Mouse (Mus musculus): ENCODE measurements around the gene Smim1.

The Smim1 gene

DNA sequence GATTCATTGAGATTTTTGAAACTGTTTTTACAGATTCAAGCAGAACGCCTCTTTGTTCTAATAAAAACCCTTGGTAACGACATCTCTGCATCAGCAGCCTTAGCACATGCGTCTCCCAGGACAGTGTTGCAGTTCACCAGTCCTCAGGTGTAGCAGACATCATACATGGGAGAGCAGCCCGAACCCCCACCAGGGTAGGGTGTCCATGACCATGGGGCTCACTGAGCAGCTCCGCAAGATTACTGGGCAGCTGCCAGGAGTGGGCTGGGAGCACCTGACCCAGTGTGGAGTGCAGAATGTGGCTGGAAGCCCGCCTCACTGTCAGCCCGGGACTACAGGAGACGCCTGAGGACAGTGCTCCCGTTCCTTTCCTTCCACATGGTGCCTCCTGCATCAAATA, 4.6 kb downstream of the Smim1 start:
- DNase-seq (ENCODE audit: low spot score), result no peak

DNA sequence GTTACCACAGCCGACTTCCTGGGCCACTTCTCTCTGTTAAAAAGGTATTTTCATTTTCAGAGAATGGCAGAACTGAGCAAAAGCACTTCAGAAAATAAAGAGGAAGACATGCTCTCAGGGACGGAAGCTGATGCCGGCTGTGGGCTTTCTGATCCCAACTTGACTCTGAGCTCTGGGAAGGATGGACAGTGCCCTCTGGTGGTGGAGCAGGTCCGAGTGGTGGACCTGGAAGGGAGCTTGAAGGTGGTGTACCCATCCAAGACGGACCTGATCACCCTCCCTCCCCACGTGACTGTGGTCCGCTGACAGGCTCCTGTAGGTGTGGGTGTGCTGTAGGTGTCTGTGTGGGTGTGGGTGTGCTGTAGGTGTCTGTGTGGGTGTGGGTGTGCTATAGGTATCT, 6.5 kb downstream of the Smim1 start:
- peak; percentile 57 for DNase-seq (ENCODE audit: low spot score)

DNA sequence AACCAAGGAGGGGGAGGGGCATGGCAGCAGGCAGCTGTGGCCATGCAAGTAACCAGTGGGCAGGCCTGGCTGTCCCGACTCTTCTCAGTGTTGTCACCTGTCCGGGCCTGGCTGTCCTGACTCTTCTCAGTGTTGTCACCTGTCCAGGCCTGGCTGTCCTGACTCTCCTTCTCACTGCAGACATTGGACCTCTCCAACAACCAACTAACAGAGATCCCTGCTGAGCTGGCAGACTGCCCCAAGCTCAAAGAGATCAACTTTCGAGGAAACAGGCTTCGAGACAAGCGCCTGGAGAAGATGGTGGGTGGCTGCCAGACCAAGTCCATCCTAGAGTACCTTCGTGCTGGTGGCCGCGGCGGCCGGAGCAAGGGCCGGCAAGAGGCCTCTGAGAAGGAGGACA, 10.6 kb downstream of the Smim1 start:
- no peak for DNase-seq (ENCODE audit: low spot score)

DNA sequence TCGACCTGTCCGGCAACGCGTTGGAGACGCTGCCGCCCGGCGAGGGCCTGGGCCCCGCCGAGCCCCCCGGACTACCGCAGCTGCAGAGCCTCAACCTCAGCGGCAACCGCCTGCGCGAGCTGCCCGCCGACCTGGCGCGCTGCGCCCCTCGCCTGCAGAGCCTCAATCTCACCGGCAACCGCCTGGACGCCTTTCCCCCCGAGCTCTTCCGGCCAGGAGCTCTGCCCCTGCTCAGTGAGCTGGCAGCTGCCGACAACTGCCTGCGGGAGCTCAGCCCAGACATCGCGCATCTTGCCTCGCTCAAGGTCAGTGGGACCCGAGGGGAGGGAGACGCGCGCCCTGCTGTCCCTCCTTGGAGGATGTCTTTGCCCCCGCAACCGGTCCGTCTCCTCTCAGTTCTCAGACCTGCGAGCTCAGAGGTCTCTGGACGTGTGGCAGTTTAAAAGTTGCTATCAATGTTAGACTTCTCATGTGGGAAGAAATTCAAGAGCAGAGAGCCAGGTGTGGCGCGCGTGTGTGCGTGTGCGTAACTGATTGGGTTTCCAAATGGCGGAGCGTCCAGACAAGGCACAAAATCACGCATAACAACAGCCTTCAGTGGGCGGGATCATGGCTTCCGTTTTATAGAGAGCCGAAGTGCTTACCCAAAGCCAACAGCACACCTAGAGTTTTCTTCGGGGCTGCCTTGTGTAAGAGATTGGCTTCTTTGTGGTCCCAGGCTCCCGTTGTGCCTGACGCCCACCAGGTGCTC, 13.7 kb downstream of the Smim1 start:
- no peak for DNase-seq (ENCODE audit: low spot score)

DNA sequence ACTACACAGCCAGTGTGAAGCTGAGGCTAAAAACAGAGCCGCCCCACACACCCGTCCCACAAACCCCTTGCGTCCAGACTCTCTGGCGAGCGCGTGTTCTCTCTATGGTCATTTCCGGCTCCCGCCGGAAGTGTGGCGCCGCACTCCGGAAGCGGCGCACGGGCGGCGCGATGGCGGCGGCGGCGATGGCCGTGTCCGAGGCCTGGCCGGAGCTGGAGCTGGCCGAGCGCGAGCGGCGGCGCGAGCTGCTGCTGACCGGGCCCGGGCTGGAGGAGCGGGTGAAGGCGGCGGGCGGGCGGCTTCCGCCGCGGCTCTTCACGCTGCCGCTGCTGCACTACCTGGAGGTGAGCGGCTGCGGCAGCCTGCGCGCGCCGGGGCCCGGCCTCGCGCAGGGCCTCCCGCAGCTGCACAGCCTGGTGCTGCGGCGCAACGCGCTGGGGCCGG, 14.4 kb downstream of the Smim1 start, which contains the start of gene Lrrc47:
Lrrc47 (plus strand) TSS at position 86 of the 444 bp plus-strand sequence.
- peak; percentile 73 for DNase-seq (ENCODE audit: low spot score)

DNA sequence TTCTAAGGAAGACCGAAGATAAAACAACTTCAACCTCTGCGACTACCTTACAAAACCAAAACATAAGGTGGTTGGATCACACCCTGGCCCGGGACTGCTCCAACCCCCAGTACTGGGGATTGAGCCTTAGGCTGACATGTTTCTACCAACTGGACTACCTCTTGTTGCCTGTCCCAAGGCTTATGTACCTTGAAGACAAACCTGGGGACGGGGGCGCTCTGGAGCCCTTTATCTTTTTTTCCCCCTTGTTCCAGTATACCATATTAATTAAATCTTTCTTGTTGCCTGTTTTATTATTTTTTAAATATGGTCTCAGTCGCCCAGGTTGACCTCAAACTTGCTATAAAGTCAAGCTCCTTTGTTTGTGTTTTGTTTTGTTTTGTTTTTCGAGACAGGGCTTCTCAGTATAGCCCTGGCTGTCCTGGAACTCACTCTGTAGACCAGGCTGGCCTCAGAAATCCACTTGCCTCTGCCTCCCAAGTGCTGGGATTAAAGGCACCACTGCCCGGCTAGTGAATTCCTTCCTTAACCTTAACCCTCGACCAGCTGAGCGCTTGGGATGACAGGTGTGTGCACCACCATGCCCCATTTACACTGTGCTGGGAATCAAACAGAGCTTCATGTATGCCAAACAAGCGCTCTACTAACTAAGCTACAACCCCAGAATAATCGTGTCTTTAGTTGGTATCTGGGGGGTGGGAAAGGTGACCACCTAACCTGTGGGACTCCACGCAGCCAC, 15.0 kb downstream of the Smim1 start:
- DNase-seq (ENCODE audit: low spot score), result no peak

DNA sequence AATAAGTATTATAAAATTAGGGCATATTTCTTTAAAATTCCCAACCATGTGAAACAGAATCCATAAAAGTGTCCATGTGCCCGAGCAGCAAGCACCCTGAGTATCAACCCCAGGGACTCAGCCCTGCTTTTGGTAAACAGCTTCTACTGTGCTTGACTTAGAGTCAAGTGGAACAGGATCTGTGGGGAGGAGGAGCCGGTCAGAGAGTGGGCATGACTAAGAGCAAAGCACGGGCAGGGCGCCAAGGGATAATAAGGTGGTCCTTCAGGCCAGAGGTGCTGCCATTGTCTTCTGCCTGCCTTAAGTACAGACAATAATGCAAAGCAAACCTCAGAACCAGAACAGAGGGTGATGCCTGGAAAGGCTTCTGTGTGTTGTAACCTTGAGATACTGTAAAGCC, 18.3 kb downstream of the Smim1 start:
- no peak for DNase-seq (ENCODE audit: low spot score)

DNA sequence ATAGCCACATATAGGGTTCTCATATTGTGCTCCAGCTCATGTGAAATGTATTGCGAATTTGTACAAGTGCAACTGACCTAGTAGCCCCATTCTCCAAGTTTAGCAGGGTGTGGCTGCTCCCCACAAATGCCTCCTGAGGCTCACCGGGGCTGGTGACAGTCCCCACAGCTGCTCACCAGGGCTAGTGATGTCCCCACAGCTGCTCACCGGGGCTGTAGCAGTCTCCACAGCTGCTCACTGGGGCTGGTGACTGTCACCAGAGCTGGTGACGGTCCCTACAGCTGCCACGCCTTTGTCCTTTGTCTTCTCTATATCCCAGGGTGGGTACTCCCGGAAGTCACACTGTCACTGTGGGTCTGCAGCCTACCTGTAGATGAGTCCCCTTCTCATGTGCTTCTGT, 19.8 kb downstream of the Smim1 start:
- no peak for DNase-seq (ENCODE audit: low spot score)

DNA sequence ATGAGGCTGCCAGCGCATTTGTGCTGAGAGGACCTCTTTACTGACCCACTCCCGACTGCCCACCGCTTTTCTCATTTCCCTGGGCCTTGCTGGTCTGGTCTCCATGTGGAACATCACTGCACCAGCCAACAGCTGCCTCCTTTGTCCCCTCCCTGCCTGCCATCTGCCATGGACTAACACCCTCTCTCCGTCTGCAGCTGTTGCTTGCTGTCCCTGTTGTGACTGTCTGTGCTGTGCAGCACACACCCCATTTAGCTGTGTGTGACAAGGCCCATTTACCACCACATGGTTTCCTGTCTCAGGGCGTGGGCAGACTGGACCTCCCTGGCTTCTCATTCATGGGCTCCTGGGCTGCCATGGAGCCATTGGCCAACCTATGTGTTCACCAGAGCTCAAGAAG, 20.5 kb downstream of the Smim1 start:
- DNase-seq (ENCODE audit: low spot score), result no peak

DNA sequence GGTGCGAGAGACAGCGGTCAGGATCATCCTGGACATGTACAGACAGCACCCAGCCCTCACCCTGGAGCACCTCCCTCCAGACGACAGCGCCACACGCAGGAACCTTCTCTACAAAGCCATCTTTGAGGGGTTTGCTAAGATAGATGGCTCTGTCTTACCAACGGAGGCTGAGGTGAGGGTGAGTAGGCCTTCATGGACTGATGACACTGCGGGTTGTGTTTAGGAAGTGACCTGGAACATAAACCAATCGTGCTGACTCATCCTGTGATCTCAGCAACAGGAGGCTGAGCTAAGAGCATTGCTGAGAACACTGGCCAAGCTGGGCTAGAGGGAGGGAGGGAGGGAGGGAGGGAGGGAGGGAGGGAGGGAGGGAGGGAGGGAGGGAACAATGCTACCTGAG, 32.5 kb downstream of the Smim1 start:
- DNase-seq (ENCODE audit: low spot score), result no peak

DNA sequence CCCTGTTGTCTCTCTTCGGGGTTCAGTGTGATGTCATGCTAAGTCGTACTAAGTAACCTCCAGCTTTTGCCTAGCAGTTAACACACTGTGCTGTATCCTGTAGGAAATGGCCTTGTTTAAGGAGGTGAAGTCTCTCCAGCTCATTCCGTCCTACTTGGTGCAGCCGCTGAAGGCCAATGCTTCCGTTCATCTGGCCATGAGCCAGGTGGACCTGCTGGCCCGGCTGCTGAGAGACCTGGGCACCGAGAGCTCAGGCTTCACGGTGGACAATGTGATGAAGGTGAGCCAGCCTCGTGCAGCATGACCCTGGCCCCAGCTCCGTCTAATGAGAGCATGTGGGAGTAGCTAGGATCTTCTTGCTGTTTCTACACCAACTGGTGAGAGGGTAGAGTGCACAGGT, 33.3 kb downstream of the Smim1 start:
- DNase-seq (ENCODE audit: low spot score), result no peak

DNA sequence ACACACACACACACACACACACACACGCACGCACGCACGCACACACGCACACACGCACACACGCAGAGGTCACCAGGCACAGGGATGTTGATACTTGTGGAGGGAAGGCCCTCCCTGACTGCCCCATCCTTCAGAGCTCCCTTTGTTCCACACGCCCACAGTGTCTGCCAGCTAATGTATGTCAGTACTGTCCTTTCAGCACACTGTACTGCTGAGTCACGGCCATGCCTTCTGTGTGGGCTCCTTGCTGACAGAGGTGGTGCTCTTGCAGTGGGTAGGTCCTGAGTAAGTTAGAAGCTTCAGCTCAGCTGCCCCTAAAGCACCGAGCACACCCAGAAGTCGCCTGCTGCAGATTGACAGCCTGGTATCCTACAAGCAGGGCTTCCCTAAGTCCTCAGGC, 45.6 kb downstream of the Smim1 start:
- no peak for DNase-seq (ENCODE audit: low spot score)

DNA sequence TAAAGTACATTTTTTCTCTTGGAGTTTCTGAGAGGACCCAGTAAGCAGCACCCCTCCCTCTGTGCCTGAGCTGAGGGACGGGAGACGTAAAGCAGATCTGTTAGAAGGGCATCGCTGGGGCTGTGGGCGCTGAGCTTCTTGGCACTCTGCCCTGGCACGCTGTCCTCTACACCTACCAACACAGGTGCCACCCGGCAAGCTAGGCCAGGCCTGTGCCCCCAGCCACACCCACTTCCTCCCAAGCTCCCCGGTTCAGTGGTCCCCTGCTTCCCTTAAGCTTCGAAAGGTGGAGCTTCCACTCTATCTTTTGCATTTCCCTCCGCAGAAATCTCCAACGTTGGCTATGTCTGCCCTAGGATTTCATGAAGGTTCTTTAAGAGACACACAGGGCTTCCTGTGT, 46.8 kb downstream of the Smim1 start:
- DNase-seq (ENCODE audit: low spot score), result no peak

DNA sequence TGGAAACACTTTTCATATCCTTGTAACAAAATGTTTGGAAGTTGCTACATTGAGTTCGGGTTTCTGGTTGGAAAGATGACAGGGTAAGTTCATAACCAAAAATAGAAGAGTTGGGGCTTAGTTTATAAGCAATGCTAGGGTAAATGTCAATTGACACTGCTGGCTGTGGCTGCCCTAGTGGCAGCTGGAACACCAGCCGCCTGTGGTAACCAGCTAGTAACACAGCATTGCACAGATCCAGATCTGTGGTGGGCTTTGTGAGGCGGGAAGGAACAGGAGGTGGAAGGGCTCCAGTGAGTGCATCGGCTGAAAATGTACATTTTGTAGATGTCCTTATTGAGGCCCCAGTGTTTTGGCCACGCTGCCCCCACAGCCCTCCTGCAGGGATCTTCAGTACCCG, 50.3 kb downstream of the Smim1 start:
- DNase-seq (ENCODE audit: low spot score), result no peak

DNA sequence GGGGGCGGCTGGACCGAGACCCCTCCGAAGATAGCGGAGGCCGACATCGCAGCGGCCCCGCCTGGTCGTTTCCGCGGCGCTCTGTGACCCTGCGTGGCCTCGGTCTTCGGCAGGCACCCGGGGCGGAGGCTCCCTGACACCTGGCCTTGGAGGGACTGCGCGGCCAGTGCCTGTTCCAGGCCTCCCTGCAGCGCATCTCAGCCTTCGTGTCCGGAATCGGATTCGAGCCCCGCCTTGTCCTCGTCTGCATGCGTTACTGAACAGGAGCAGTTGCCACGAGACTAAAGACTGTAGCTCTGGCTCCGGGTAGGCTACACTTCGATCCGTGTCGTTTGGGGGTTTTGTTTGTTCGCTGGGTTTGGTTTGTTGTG, 50.8 kb downstream of the Smim1 start:
- no peak for DNase-seq (ENCODE audit: low spot score)

DNA sequence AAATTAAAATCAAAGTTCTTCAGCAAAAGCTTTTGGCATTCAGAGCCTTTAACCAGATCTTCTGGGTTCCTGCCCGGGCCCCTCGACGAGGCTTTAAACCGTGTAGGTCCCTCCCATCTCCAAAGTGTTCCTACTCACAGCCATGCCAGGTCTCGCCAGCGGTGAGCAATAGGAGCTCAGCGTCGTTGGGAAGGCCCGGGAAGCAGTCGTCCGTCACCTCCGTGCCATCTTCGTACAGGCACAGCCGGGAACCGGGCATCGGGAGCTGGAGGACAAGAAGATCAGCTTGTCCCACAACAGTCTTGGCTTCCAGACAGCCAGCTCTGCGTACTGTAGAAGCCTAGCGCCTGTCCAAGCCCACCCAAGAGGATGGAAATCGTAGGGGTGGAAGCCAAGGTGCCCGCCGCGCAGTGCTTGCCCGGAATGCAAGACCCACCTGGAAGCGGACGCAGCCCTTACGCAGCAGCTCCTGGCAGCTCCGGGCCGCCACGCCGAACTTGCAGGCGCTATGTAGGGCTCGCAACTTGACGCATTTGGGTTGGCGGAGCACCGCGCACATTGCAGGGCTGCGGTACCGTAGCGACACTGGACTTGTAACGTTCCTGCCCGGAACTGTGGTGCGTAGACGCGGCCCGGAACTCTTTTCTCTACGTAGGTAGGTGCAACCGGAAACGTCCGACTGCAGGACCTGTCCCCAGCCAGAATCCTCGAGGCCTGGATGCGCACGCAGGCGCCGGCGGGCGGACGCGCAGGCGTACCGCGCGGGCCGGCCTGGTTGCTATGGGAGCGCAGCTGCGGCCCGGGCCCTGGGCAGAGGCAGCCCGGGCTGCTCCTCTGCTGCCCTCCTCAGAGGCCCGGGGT, 51.4 kb downstream of the Smim1 start, which contains the start of the genes Dffb and Cep104:
Dffb (minus strand) TSS at position 696 of the 861 bp plus-strand sequence.
Cep104 (plus strand) TSS at position 764 of the 861 bp plus-strand sequence.
- peak; percentile 86 for DNase-seq (ENCODE audit: low spot score)

Measured in c-Kit-positive CD71-positive TER-119-positive erythroid progenitor cells, embryonic 14.5 days (primary cell).